Mouse (Mus musculus) kidney, adult 2 months (tissue): ENCODE measurements around the gene Cdkn2a.

Experiments
- CTCF ChIP-seq: fragments of 200-500 bp; conservative IDR thresholded peaks from 2 replicates; pipeline ENCODE4 v1.5.1; 2011; ENCODE audit warnings: low read depth, mild to moderate bottlenecking, control low read depth, low read length, moderate library complexity, mixed read lengths; ENCODE audit not compliant: insufficient read depth, insufficient read length
- POLR2A ChIP-seq: fragments of 200-500 bp; IDR thresholded peaks from one replicate; pipeline ENCODE4 v1.6.1; 2011; ENCODE audit warnings: low read depth, low read length, control low read depth

DNA sequence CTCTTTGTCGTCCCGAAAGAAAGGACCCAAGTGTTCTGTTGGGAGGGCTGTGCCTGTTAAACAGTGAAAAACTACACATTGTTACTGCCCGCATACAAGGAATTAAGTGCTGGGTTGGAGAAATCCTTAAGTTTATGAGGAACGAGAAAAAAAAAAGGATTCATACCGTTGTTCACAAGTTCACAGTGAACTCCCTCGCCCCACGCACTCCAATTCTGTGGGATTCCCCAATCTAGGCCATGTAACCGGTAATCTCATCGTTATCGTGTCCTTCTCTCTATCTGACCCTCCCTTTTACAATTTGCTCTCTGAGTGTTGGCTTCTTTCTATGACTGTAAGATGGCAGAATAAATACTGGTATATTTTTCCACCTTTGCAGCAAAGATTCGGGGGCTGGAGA, 15.5 kb upstream of the Cdkn2a start:
- no peak for TF ChIP-seq CTCF
- no peak for TF ChIP-seq POLR2A
